Comparison of ENCODE assay signal across 8 mouse cellular contexts in genomic region chr1:23255925-23256629, GRCm38 (mm10).
A peak's percentile ranks its signal among the peaks of the same experiment; 100 is the strongest.
DNase-seq lines count a peak whose midpoint lies in the region; ATAC-seq lines count a peak whose summit lies in the region.

No protein-coding gene starts in this region.

- DNase-seq in WW6 (ENCODE audit: low read depth, low spot score), result peak; percentile 79
- DNase-seq in cerebellum, postnatal 36 days, result peak; percentile 96 to 98
- peak; percentile 91 to 95 for DNase-seq in frontal cortex, postnatal 25 days (ENCODE audit: low spot score in 2 of 2)
- DNase-seq in layer of hippocampus, postnatal 14 days (ENCODE audit: low spot score in 2 of 2), result peak; percentile 94 to 97
- peak; percentile 97 for DNase-seq in lung, postnatal 10 days
- peak; percentile 97 for DNase-seq in ovary, postnatal 36 days (ENCODE audit: low spot score)
- peak; percentile 88 for DNase-seq in thymus, postnatal 14 days

- no peaks in the 10 kb centered on the region for H3K9me3 ChIP-seq in hindbrain, embryonic 13.5 days

- H3K27ac ChIP-seq in hindbrain, embryonic 13.5 days, result peak overlapping the region; percentile 94

- ATAC-seq in hindbrain, embryonic 13.5 days (ENCODE audit: low FRiP score), result peak; percentile 99

- peak overlapping the region; percentile 73 for H3K4me3 ChIP-seq in hindbrain, embryonic 13.5 days

- peak overlapping the region; percentile 83 for H3K9ac ChIP-seq in hindbrain, embryonic 13.5 days

- H3K36me3 ChIP-seq in hindbrain, embryonic 13.5 days, result no peaks in the 10 kb centered on the region

- WGBS in hindbrain, embryonic 13.5 days, result under 1% methylated on average over 68 of the region's 80 CpGs

- H3K27me3 ChIP-seq in hindbrain, embryonic 13.5 days, result no peaks in the 10 kb centered on the region

- H3K4me1 ChIP-seq in hindbrain, embryonic 13.5 days (replicated peaks), result peaks cover 20% of the 10 kb centered on the region

- peak overlapping the region; percentile 84 for H3K4me2 ChIP-seq in hindbrain, embryonic 13.5 days

Comparison
In these comparisons a context has a peak if more than half of its experiments do, and no peak if none do; other contexts are left out.
1. Peak in every context shown above with its lines: DNase-seq, ATAC-seq, H3K4me3 ChIP-seq and H3K27ac ChIP-seq.